Mouse (Mus musculus): ENCODE measurements around the gene Phactr4.

DNA sequence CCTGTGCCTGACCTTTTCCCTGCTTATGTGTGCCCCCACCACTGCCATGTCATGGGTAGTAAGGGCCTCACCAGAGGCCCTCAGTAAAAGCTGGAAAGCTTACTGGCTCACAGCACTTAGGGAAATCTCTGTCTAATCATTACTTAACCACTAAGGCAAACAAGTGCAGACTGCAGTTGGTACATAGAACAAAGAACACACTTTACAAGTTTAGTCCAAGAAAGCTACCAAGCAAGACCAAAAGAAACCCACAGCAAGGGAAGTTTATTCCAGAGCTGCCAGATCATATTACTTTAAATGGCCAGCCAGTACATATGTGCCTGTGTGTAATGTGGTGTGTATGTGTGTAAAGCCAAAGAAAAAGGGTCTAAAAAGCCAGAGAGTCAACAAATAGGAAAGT, 6.3 kb downstream of the Phactr4 start:
- TF ChIP-seq CTCF (IDR thresholded peaks at IDR 0.05 in 2 of 3, conservative IDR thresholded peaks at IDR 0.05 in 1 of 3; ENCODE audit: control insufficient read depth in 1 of 3, insufficient read depth in 1 of 3, low read depth in 2 of 3, low read length in 3 of 3, poor library complexity in 1 of 3, severe bottlenecking in 1 of 3) (no peak), POLR2AphosphoS2 (IDR thresholded peaks at IDR 0.05; ENCODE audit: low read length) (no peak)
